Mouse (Mus musculus) small intestine, adult 2 months (tissue): ENCODE results near the gene Gm37240.

ENCODE experiments used
- CTCF ChIP-seq: fragments of 200-500 bp; IDR thresholded peaks from 2 replicates; pipeline ENCODE4 v1.5.1; 2012; ENCODE audit warnings: low read depth, mild to moderate bottlenecking, control low read depth, inconsistent platforms, low read length, moderate library complexity, mixed read lengths; ENCODE audit not compliant: insufficient replicate concordance, insufficient read length; ENCODE audit errors: extremely low read depth
- POLR2A ChIP-seq: fragments of 200-500 bp; IDR thresholded peaks from 2 replicates; pipeline ENCODE4 v1.6.1; 2012; ENCODE audit warnings: low read depth, mild to moderate bottlenecking, control low read depth, inconsistent platforms, low read length, moderate library complexity

GRCm38 (mm10) chr3:84649578-84650327, 1237.6 kb downstream of the Gm37240 start:
- TF ChIP-seq CTCF: no peak
- TF ChIP-seq POLR2A: no peak
